In the genomic region with DNA sequence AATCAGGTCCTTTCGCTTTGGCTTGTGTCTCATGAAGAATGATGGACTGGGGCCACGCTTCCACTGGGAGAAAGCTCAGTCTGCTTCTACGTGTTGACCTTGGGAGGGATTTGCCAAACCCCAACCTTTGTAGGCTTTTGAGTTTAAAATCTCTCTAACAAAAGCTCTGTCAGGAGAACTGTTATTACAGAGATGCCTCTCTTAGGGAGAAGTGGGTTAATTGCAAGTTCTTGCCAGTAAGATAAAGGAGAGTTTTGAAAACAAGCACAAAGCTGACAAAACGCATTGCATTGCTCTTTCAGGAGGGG, we compare ENCODE assay signal across 20 mouse cellular contexts.
DNase-seq lines count a peak whose midpoint lies in the region; ATAC-seq and TF ChIP-seq lines count a peak whose summit lies in the region.
"Had no signal": no experiment of that assay in that cellular context is flagged by ENCODE, and none has a peak within 500 bp of the region (broad histone marks: within the 10 kb centered on the region; RNA-seq: fewer than 3 reads in every experiment).

No protein-coding gene starts in this region.

- no peak overlapping the region for H3K4me2 ChIP-seq in hindbrain, embryonic 14.5 days (replicated peaks)
- H3K4me2 ChIP-seq in hindbrain, postnatal 0 days (ENCODE audit: low read depth, low read length) = no peak overlapping the region
- H3K4me2 ChIP-seq in forebrain, embryonic 15.5 days (replicated peaks) = no peak overlapping the region
- no peak overlapping the region for H3K4me2 ChIP-seq in lung, postnatal 0 days (replicated peaks; ENCODE audit: low read depth, low read length)
- H3K4me2 ChIP-seq: heart, embryonic 13.5 days; kidney, embryonic 15.5 days; limb, embryonic 13.5 days; liver, embryonic 13.5 days; lung, embryonic 14.5 days had no signal

- no peak overlapping the region for H3K4me3 ChIP-seq in hindbrain, embryonic 14.5 days (replicated peaks; ENCODE audit: low read length)
- H3K4me3 ChIP-seq in hindbrain, postnatal 0 days (ENCODE audit: low read length) = no peak overlapping the region
- no peak overlapping the region for H3K4me3 ChIP-seq in forebrain, embryonic 15.5 days
- no peak overlapping the region for H3K4me3 ChIP-seq in lung, postnatal 0 days (ENCODE audit: low read depth, low read length)
- no peak overlapping the region for H3K4me3 ChIP-seq in layer of hippocampus, adult 2 months
- H3K4me3 ChIP-seq: gastrocnemius, adult 2 months; heart, embryonic 13.5 days; kidney, embryonic 15.5 days; limb, embryonic 13.5 days; liver, embryonic 13.5 days had no signal

- no peak for TF ChIP-seq EP300 in lung, postnatal 0 days (IDR thresholded peaks at IDR 0.05)

- no peak overlapping the region for H3K9ac ChIP-seq in hindbrain, embryonic 14.5 days
- H3K9ac ChIP-seq in hindbrain, postnatal 0 days (replicated peaks; ENCODE audit: low read length) = no peak overlapping the region
- H3K9ac ChIP-seq in forebrain, embryonic 15.5 days (replicated peaks) = no peak overlapping the region
- H3K9ac ChIP-seq in lung, postnatal 0 days (replicated peaks; ENCODE audit: low read depth) = no peak overlapping the region
- H3K9ac ChIP-seq: heart, embryonic 13.5 days; kidney, embryonic 15.5 days; limb, embryonic 13.5 days; liver, embryonic 13.5 days; lung, embryonic 14.5 days had no signal

- peaks cover 3% of the 10 kb centered on the region; the same call in 1 of the 2 replicates for H3K4me1 ChIP-seq in hindbrain, embryonic 14.5 days (replicated peaks; ENCODE audit: control insufficient read depth, insufficient read depth, low read length)
- H3K4me1 ChIP-seq in hindbrain, postnatal 0 days (ENCODE audit: insufficient read depth, low read length) = 0 out of 2 replicates have a peak, but pooled peaks cover 5% of the 10 kb centered on the region
- H3K4me1 ChIP-seq in forebrain, embryonic 15.5 days = peaks cover 11% of the 10 kb centered on the region; the same call in 1 of the 2 replicates
- H3K4me1 ChIP-seq in lung, postnatal 0 days (ENCODE audit: insufficient read depth, low read depth, low read length) = no peaks in the 10 kb centered on the region
- H3K4me1 ChIP-seq: heart, embryonic 13.5 days; kidney, embryonic 15.5 days; limb, embryonic 13.5 days; liver, embryonic 13.5 days had no signal

- no peak for DNase-seq in hindbrain, embryonic 14.5 days (ENCODE audit: low spot score)
- no peak for DNase-seq in hindbrain, postnatal 0 days (ENCODE audit: low spot score)
- DNase-seq in brain, embryonic 14.5 days (ENCODE audit: low read depth) = peak; percentile 75
- DNase-seq in telencephalon, adult 2 months (ENCODE audit: low read depth, low spot score) = peak; percentile 6
- DNase-seq in lung, postnatal 0 days (ENCODE audit: low spot score) = no peak
- no peak for DNase-seq in layer of hippocampus, adult 2 months (ENCODE audit: low spot score in 2 of 2)
- DNase-seq: adrenal gland, adult 8-10 months; cerebellum, postnatal 10 days; gastrocnemius, adult 2 months; heart, adult 11 months; liver, embryonic 13.5 days; lung, embryonic 14.5 days; lung, postnatal 4 days; right cerebral cortex, adult 18-20 months had no signal

- H3K36me3 ChIP-seq in hindbrain, embryonic 14.5 days (replicated peaks; ENCODE audit: control insufficient read depth, insufficient read depth) = no peaks in the 10 kb centered on the region
- H3K36me3 ChIP-seq in hindbrain, postnatal 0 days (ENCODE audit: insufficient read depth, low read length) = no peaks in the 10 kb centered on the region
- no peaks in the 10 kb centered on the region for H3K36me3 ChIP-seq in forebrain, embryonic 15.5 days
- no peaks in the 10 kb centered on the region for H3K36me3 ChIP-seq in lung, postnatal 0 days (ENCODE audit: insufficient read depth, low read length)
- H3K36me3 ChIP-seq: heart, embryonic 13.5 days; kidney, embryonic 15.5 days; limb, embryonic 13.5 days; liver, embryonic 13.5 days had no signal

- ATAC-seq in hindbrain, embryonic 14.5 days (ENCODE audit: low FRiP score) = no peak
- no peak for ATAC-seq in hindbrain, postnatal 0 days
- ATAC-seq in forebrain, embryonic 15.5 days (replicated peaks) = 0 out of 2 replicates have a peak, but pooled peaks have one; percentile 26
- ATAC-seq in lung, postnatal 0 days = no peak
- ATAC-seq: Patski had no signal

- WGBS in hindbrain, embryonic 14.5 days = 69% methylated on average over 4 of the region's 4 CpGs
- 55% methylated on average over 4 of the region's 4 CpGs for WGBS in hindbrain, postnatal 0 days
- 25% methylated on average over 4 of the region's 4 CpGs for WGBS in forebrain, embryonic 15.5 days
- WGBS in lung, postnatal 0 days = 78% methylated on average over 4 of the region's 4 CpGs

- TF ChIP-seq POLR2A in brain, embryonic 14.5 days (IDR thresholded peaks at IDR 0.05; ENCODE audit: borderline replicate concordance, extremely low read depth, insufficient read depth, insufficient read length, poor library complexity, severe bottlenecking) = no peak

- H3K9me3 ChIP-seq in hindbrain, embryonic 14.5 days (ENCODE audit: control insufficient read depth, low read length) = no peaks in the 10 kb centered on the region
- no peaks in the 10 kb centered on the region for H3K9me3 ChIP-seq in hindbrain, postnatal 0 days (ENCODE audit: low read length)
- no peaks in the 10 kb centered on the region for H3K9me3 ChIP-seq in forebrain, embryonic 15.5 days
- no peaks in the 10 kb centered on the region for H3K9me3 ChIP-seq in lung, postnatal 0 days (ENCODE audit: low read length)
- H3K9me3 ChIP-seq: heart, embryonic 13.5 days; kidney, embryonic 15.5 days; limb, embryonic 13.5 days; liver, embryonic 13.5 days had no signal

- TF ChIP-seq CTCF in hindbrain, postnatal 0 days (IDR thresholded peaks at IDR 0.05; ENCODE audit: low read depth) = no peak
- no peak for TF ChIP-seq CTCF in brain, embryonic 14.5 days (IDR thresholded peaks at IDR 0.05; ENCODE audit: borderline replicate concordance, extremely low read depth, insufficient read depth, insufficient read length)
- TF ChIP-seq CTCF in lung, postnatal 0 days (IDR thresholded peaks at IDR 0.05) = no peak
- TF ChIP-seq CTCF in layer of hippocampus, adult 2 months (conservative IDR thresholded peaks at IDR 0.05) = no peak

- H3K27me3 ChIP-seq in hindbrain, embryonic 14.5 days (ENCODE audit: control insufficient read depth, insufficient read depth, low read length) = no peaks in the 10 kb centered on the region
- H3K27me3 ChIP-seq in hindbrain, postnatal 0 days (ENCODE audit: insufficient read depth, low read length) = no peaks in the 10 kb centered on the region
- no peaks in the 10 kb centered on the region for H3K27me3 ChIP-seq in forebrain, embryonic 15.5 days
- no peaks in the 10 kb centered on the region for H3K27me3 ChIP-seq in lung, postnatal 0 days (replicated peaks; ENCODE audit: insufficient read depth, low read length)
- H3K27me3 ChIP-seq: heart, embryonic 13.5 days; kidney, embryonic 15.5 days; limb, embryonic 13.5 days; liver, embryonic 13.5 days had no signal

- 0 out of 2 replicates have a peak overlapping the region, but pooled peaks have one; percentile 54 for H3K27ac ChIP-seq in hindbrain, embryonic 14.5 days
- no peak overlapping the region for H3K27ac ChIP-seq in hindbrain, postnatal 0 days
- H3K27ac ChIP-seq in forebrain, embryonic 15.5 days (replicated peaks) = no peak overlapping the region
- no peak overlapping the region for H3K27ac ChIP-seq in lung, postnatal 0 days (ENCODE audit: low read length)
- no peak overlapping the region for H3K27ac ChIP-seq in layer of hippocampus, adult 2 months
- H3K27ac ChIP-seq: gastrocnemius, adult 2 months; heart, embryonic 13.5 days; kidney, embryonic 15.5 days; limb, embryonic 13.5 days; liver, embryonic 13.5 days; stomach, postnatal 0 days had no signal

Comparison
In these comparisons a context has a peak if more than half of its experiments do, and no peak if none do; other contexts are left out.
1. DNase-seq: peak in brain, embryonic 14.5 days (single experiment) and telencephalon, adult 2 months (single experiment); none in hindbrain, embryonic 14.5 days (single experiment), hindbrain, postnatal 0 days (single experiment), lung, postnatal 0 days (single experiment) and layer of hippocampus, adult 2 months (0 of 2).